Mouse (Mus musculus) MEL (cell line): ENCODE measurements around the gene Traf1. TPM values are rescaled to one million over a fixed set of nuclear protein-coding genes. Genes with fewer than 3 reads are reported as not detected.
A peak's percentile ranks its signal among the peaks of the same experiment; 100 is the strongest.

ENCODE experiments used
- DNase-seq: peaks from one replicate; pipeline ENCODE4 v3.0.0; 2011; ENCODE audit warnings: low read depth, low spot score
- H3K27ac ChIP-seq: 2 replicates; pipeline ENCODE4 v1.5.1; 2012; ENCODE audit warnings: low read depth, mild to moderate bottlenecking, control low read depth, low read length, moderate library complexity; ENCODE audit not compliant: control insufficient read depth
- H3K27me3 ChIP-seq, 2 experiments: fragments of 150-350 bp in 1 of 2; sonication (generic) in 1 of 2; 2 replicates each; pipeline ENCODE4 v1.6.1; 2012; ENCODE audit warnings: low read length in 2 of 2, mild to moderate bottlenecking in 2 of 2, improper control_type of control experiment in 1 of 2, moderate library complexity in 1 of 2; ENCODE audit not compliant: insufficient read depth in 2 of 2, control insufficient read depth in 1 of 2
- H3K36me3 ChIP-seq, 2 experiments: 2 replicates each; pipeline ENCODE4 v1.6.1; 2012 to 2014; ENCODE audit warnings: low read length in 2 of 2, improper control_type of control experiment in 1 of 2, inconsistent platforms in 1 of 2, mild to moderate bottlenecking in 1 of 2; ENCODE audit not compliant: insufficient read depth in 2 of 2, control insufficient read depth in 1 of 2
- H3K4me1 ChIP-seq, 2 experiments: fragments of 150-350 bp in 1 of 2; sonication (generic) in 1 of 2; 2 replicates each; pipeline ENCODE4 v1.6.1; 2012; ENCODE audit warnings: low read length in 2 of 2, improper control_type of control experiment in 1 of 2, mild to moderate bottlenecking in 1 of 2; ENCODE audit not compliant: insufficient read depth in 2 of 2, control insufficient read depth in 1 of 2
- H3K4me3 ChIP-seq, 2 experiments: fragments of 150-350 bp in 1 of 2; sonication (generic) in 1 of 2; 2 replicates each; pipeline ENCODE4 v1.5.1; 2012; ENCODE audit warnings: low read depth in 2 of 2, low read length in 2 of 2, mild to moderate bottlenecking in 2 of 2, moderate library complexity in 2 of 2, control low read depth in 1 of 2, improper control_type of control experiment in 1 of 2; ENCODE audit not compliant: control insufficient read depth in 1 of 2, insufficient read depth in 1 of 2
- H3K79me2 ChIP-seq: 2 replicates; pipeline ENCODE4 v1.6.1; 2012; ENCODE audit warnings: mild to moderate bottlenecking, low read length, moderate library complexity; ENCODE audit not compliant: control insufficient read depth, poor library complexity, insufficient read depth
- H3K9ac ChIP-seq: 2 replicates; pipeline ENCODE4 v1.6.1; 2012; ENCODE audit warnings: low read depth, mild to moderate bottlenecking, control low read depth, low read length, moderate library complexity; ENCODE audit not compliant: control insufficient read depth, poor library complexity, severe bottlenecking
- H3K9me3 ChIP-seq: fragments of 150-350 bp; sonication (generic); replicated peaks from 2 replicates; pipeline ENCODE4 v1.6.1; 2012; ENCODE audit warnings: mild to moderate bottlenecking, low read length, improper control_type of control experiment, moderate library complexity; ENCODE audit not compliant: insufficient read depth
- CHD1 ChIP-seq: IDR thresholded peaks from 2 replicates; pipeline ENCODE4 v1.6.1; 2012; ENCODE audit warnings: low read depth, mild to moderate bottlenecking, inconsistent platforms, low read length, improper control_type of control experiment
- CHD2 ChIP-seq: IDR thresholded peaks from 2 replicates; pipeline ENCODE4 v1.6.1; 2011; ENCODE audit warnings: low read length, improper control_type of control experiment
- CTCF ChIP-seq, 3 experiments: IDR thresholded peaks in 2 of 3; conservative IDR thresholded peaks in 1 of 3; 2 replicates each; pipeline ENCODE4 v1.5.1; 2011 to 2012; ENCODE audit warnings: low read length in 3 of 3, low read depth in 2 of 3, mild to moderate bottlenecking in 2 of 3, improper control_type of control experiment in 1 of 3, inconsistent platforms in 1 of 3, mixed read lengths in 1 of 3, moderate library complexity in 1 of 3; ENCODE audit not compliant: control insufficient read depth in 1 of 3, insufficient read depth in 1 of 3, poor library complexity in 1 of 3, severe bottlenecking in 1 of 3
- E2F4 ChIP-seq: IDR thresholded peaks from 2 replicates; pipeline ENCODE4 v1.6.1; 2011; ENCODE audit warnings: low read depth, low read length, improper control_type of control experiment, borderline replicate concordance
- ELF1 ChIP-seq: IDR thresholded peaks from 2 replicates; pipeline ENCODE4 v1.6.1; 2014; ENCODE audit warnings: low read depth, mild to moderate bottlenecking, inconsistent platforms, low read length, improper control_type of control experiment, moderate library complexity
- EP300 ChIP-seq, 2 experiments: IDR thresholded peaks; 2 replicates each; pipeline ENCODE4 v1.6.1; 2011; ENCODE audit warnings: improper control_type of control experiment in 2 of 2, low read length in 2 of 2, low read depth in 1 of 2, mild to moderate bottlenecking in 1 of 2
- ETS1 ChIP-seq: IDR thresholded peaks from 2 replicates; pipeline ENCODE4 v1.6.1; 2012; ENCODE audit warnings: low read depth, mild to moderate bottlenecking, inconsistent platforms, low read length, improper control_type of control experiment, moderate library complexity
- GABPA ChIP-seq: IDR thresholded peaks from 2 replicates; pipeline ENCODE4 v1.6.1; 2012; ENCODE audit warnings: low read depth, mild to moderate bottlenecking, inconsistent platforms, low read length, improper control_type of control experiment, moderate library complexity
- GATA1 ChIP-seq: IDR thresholded peaks from 2 replicates; pipeline ENCODE4 v1.6.1; 2011; ENCODE audit warnings: low read depth, low read length, improper control_type of control experiment
- HCFC1 ChIP-seq: IDR thresholded peaks from 2 replicates; pipeline ENCODE4 v1.6.1; 2012; ENCODE audit warnings: low read depth, mild to moderate bottlenecking, inconsistent platforms, low read length, improper control_type of control experiment, moderate library complexity
- JUND ChIP-seq: IDR thresholded peaks from 2 replicates; pipeline ENCODE4 v1.6.1; 2011; ENCODE audit warnings: low read depth, mild to moderate bottlenecking, improper control_type of control experiment, low read length
- MAFK ChIP-seq: IDR thresholded peaks from 2 replicates; pipeline ENCODE4 v1.6.1; 2011; ENCODE audit warnings: low read depth, mild to moderate bottlenecking, low read length, improper control_type of control experiment, borderline replicate concordance
- MAX ChIP-seq: IDR thresholded peaks from 2 replicates; pipeline ENCODE4 v1.6.1; 2011; ENCODE audit warnings: low read length, improper control_type of control experiment
- MAZ ChIP-seq: IDR thresholded peaks from 2 replicates; pipeline ENCODE4 v1.6.1; 2012; ENCODE audit warnings: low read depth, mild to moderate bottlenecking, inconsistent platforms, low read length, improper control_type of control experiment
- MEF2A ChIP-seq: IDR thresholded peaks from 2 replicates; pipeline ENCODE4 v1.6.1; 2014; ENCODE audit warnings: low read depth, mild to moderate bottlenecking, inconsistent platforms, low read length, improper control_type of control experiment; ENCODE audit not compliant: poor library complexity, insufficient replicate concordance, severe bottlenecking; ENCODE audit errors: extremely low read depth
- MXI1 ChIP-seq: IDR thresholded peaks from 2 replicates; pipeline ENCODE4 v1.6.1; 2011; ENCODE audit warnings: mild to moderate bottlenecking, low read depth, low read length, improper control_type of control experiment
- MYC ChIP-seq: IDR thresholded peaks from 2 replicates; pipeline ENCODE4 v1.6.1; 2011; ENCODE audit warnings: low read depth, mild to moderate bottlenecking, low read length, improper control_type of control experiment, moderate library complexity
- NELFE ChIP-seq: IDR thresholded peaks from 2 replicates; pipeline ENCODE4 v1.6.1; 2011; ENCODE audit warnings: low read depth, low read length, improper control_type of control experiment
- NRF1 ChIP-seq: IDR thresholded peaks from 2 replicates; pipeline ENCODE4 v1.6.1; 2014; ENCODE audit warnings: low read depth, mild to moderate bottlenecking, inconsistent platforms, low read length, improper control_type of control experiment, moderate library complexity; ENCODE audit not compliant: poor library complexity, insufficient read depth, severe bottlenecking
- POLR2A ChIP-seq, 2 experiments: IDR thresholded peaks; 2 replicates each; pipeline ENCODE4 v1.6.1; 2011 to 2012; ENCODE audit warnings: low read length in 2 of 2, mild to moderate bottlenecking in 2 of 2, control low read depth in 1 of 2, improper control_type of control experiment in 1 of 2, low read depth in 1 of 2, moderate library complexity in 1 of 2; ENCODE audit not compliant: control insufficient read depth in 1 of 2, insufficient read depth in 1 of 2, poor library complexity in 1 of 2
- POLR2AphosphoS2 ChIP-seq: IDR thresholded peaks from 2 replicates; pipeline ENCODE4 v1.6.1; 2011; ENCODE audit warnings: low read length, improper control_type of control experiment
- RAD21 ChIP-seq: IDR thresholded peaks from 2 replicates; pipeline ENCODE4 v1.6.1; 2011; ENCODE audit warnings: mild to moderate bottlenecking, low read depth, low read length, improper control_type of control experiment
- RCOR1 ChIP-seq: IDR thresholded peaks from 2 replicates; pipeline ENCODE4 v1.6.1; 2012; ENCODE audit warnings: low read depth, mild to moderate bottlenecking, inconsistent platforms, low read length, improper control_type of control experiment
- SIN3A ChIP-seq: IDR thresholded peaks from 2 replicates; pipeline ENCODE4 v1.6.1; 2012; ENCODE audit warnings: low read length, improper control_type of control experiment, inconsistent platforms
- TAL1 ChIP-seq: IDR thresholded peaks from 2 replicates; pipeline ENCODE4 v1.6.1; 2012; ENCODE audit warnings: mild to moderate bottlenecking, inconsistent platforms, low read length, moderate library complexity, mixed read lengths
- TBP ChIP-seq: IDR thresholded peaks from 2 replicates; pipeline ENCODE4 v1.8.0; 2011; ENCODE audit warnings: low read depth, low read length, improper control_type of control experiment
- TCF12 ChIP-seq: IDR thresholded peaks from 2 replicates; pipeline ENCODE4 v1.6.1; 2014; ENCODE audit warnings: low read depth, mild to moderate bottlenecking, inconsistent platforms, low read length, improper control_type of control experiment, moderate library complexity
- UBTF ChIP-seq: IDR thresholded peaks from 2 replicates; pipeline ENCODE4 v1.6.1; 2012; ENCODE audit warnings: low read depth, mild to moderate bottlenecking, inconsistent platforms, low read length, improper control_type of control experiment, moderate library complexity, borderline replicate concordance; ENCODE audit not compliant: insufficient read depth
- USF1 ChIP-seq: IDR thresholded peaks from 2 replicates; pipeline ENCODE4 v1.6.1; 2014; ENCODE audit warnings: low read depth, mild to moderate bottlenecking, inconsistent platforms, low read length, improper control_type of control experiment, moderate library complexity
- USF2 ChIP-seq, 2 experiments: IDR thresholded peaks; 2 replicates each; pipeline ENCODE4 v1.6.1; 2011 to 2012; ENCODE audit warnings: improper control_type of control experiment in 2 of 2, low read length in 2 of 2, borderline replicate concordance in 1 of 2, inconsistent platforms in 1 of 2, low read depth in 1 of 2, mild to moderate bottlenecking in 1 of 2; ENCODE audit not compliant: insufficient read depth in 1 of 2
- ZC3H11A ChIP-seq: IDR thresholded peaks from 2 replicates; pipeline ENCODE4 v1.6.1; 2012; ENCODE audit warnings: low read depth, mild to moderate bottlenecking, inconsistent platforms, low read length, improper control_type of control experiment
- ZKSCAN1 ChIP-seq: IDR thresholded peaks from 2 replicates; pipeline ENCODE4 v1.6.1; 2012; ENCODE audit warnings: low read depth, mild to moderate bottlenecking, inconsistent platforms, low read length, improper control_type of control experiment, moderate library complexity
- ZMIZ1 ChIP-seq: IDR thresholded peaks from 2 replicates; pipeline ENCODE4 v1.6.1; 2012; ENCODE audit warnings: low read depth, mild to moderate bottlenecking, inconsistent platforms, low read length, improper control_type of control experiment, moderate library complexity
- polyA plus RNA-seq, 2 experiments: library from polyadenylated mRNA; stranded (reverse) in 1 of 2; unstranded in 1 of 2; fragments of >175 nt in 1 of 2; fragments of >200 nt in 1 of 2; gene quantifications; 2 replicates each; pipeline versions ENCODE4 v1.2.1 to v1.2.4; 2012; ENCODE audit warnings: low replicate concordance in 2 of 2, low read depth in 1 of 2; ENCODE audit not compliant: insufficient read length in 2 of 2, insufficient read depth in 1 of 2, missing spikeins in 1 of 2
- total RNA-seq: library from RNA; depleted of rRNA; stranded (reverse); fragments of 300-350 nt; gene quantifications from 2 replicates; pipeline ENCODE4 v1.2.3, GENCODE M21; 2012

The Traf1 gene
- total and polyA plus RNA-seq, 3 experiments, result 0.03 to 0.04 TPM; not detected in 1

- TF ChIP-seq HCFC1 (no peak), ELF1 (no peak), RCOR1 (peak; percentile 79), TBP (no peak), NELFE (no peak), GATA1 (peak; percentile 85), JUND (no peak), MAZ (no peak), SIN3A (peak; percentile 20; the same call in 1 of the 2 replicates), UBTF (no peak), CHD2 (no peak), MAFK (no peak), USF2 (IDR thresholded peaks at IDR 0.05; ENCODE audit: borderline replicate concordance in 1 of 2, insufficient read depth in 1 of 2, low read depth in 1 of 2, low read length in 2 of 2) (no peak), CTCF (IDR thresholded peaks at IDR 0.05 in 2 of 3, conservative IDR thresholded peaks at IDR 0.05 in 1 of 3; ENCODE audit: control insufficient read depth in 1 of 3, insufficient read depth in 1 of 3, low read depth in 2 of 3, low read length in 3 of 3, poor library complexity in 1 of 3, severe bottlenecking in 1 of 3) (no peak), MAX (no peak), MEF2A (no peak), ZKSCAN1 (no peak), POLR2AphosphoS2 (no peak), GABPA (no peak), ZMIZ1 (no peak), NRF1 (no peak)
Observed at GRCm38 (mm10) chr2:34978226-34978625, 16.7 kb upstream of the Traf1 start (continued).

GRCm38 (mm10) chr2:34976945-34977658, 15.5 kb upstream of the Traf1 start:
- H3K9me3 ChIP-seq, result no peaks in the 10 kb centered on the region
- H3K9ac ChIP-seq, result peak overlapping the region; percentile 68
- no peaks in the 10 kb centered on the region for H3K27me3 ChIP-seq
- H3K36me3 ChIP-seq, result peaks cover 0 to 34% of the 10 kb centered on the region in 2 experiments; a peak in 2 of 4 replicates
- peaks cover 2 to 34% of the 10 kb centered on the region in 2 experiments; a peak in 3 of 4 replicates for H3K4me1 ChIP-seq
- peak overlapping the region; percentile 23 to 53 for H3K4me3 ChIP-seq
- H3K27ac ChIP-seq, result peak overlapping the region; percentile 95
- TF ChIP-seq MXI1 (peak; percentile 78), POLR2AphosphoS2 (no peak; the same call in 1 of the 2 replicates), RAD21 (no peak), RCOR1 (peak; percentile 36; the same call in 1 of the 2 replicates), ELF1 (no peak), E2F4 (peak; percentile 51; the same call in 1 of the 2 replicates), TCF12 (peak; percentile 26), JUND (peak; percentile 81; the same call in 1 of the 2 replicates), TAL1 (no peak), NELFE (no peak), CHD1 (no peak), EP300 (IDR thresholded peaks at IDR 0.05; ENCODE audit: low read depth in 1 of 2, low read length in 2 of 2) (peak; percentile 60 to 83), ZC3H11A (no peak), GABPA (no peak), USF1 (peak; percentile 75), GATA1 (peak; percentile 94), POLR2A (IDR thresholded peaks at IDR 0.05; ENCODE audit: control insufficient read depth in 1 of 2, insufficient read depth in 1 of 2, low read depth in 1 of 2, low read length in 2 of 2, poor library complexity in 1 of 2) (peak in 1 of 2 experiments; percentile 39; a peak in 2 of 4 replicates), ZMIZ1 (no peak), ETS1 (peak; percentile 78), UBTF (no peak), MYC (0 out of 2 replicates have a peak, but pooled peaks have one; percentile 53), TBP (peak; percentile 79)
- TF ChIP-seq, all 39 proteins: peak for 12
- H3K79me2 ChIP-seq, result no peaks in the 10 kb centered on the region
- peak; percentile 91 for DNase-seq
